Mouse (Mus musculus): ENCODE measurements around the gene Abhd11.

GRCm38 (mm10) chr5:135039541-135039940 is 30.6 kb downstream of the Abhd11 start:
- TF ChIP-seq CTCF (IDR thresholded peaks at IDR 0.05; ENCODE audit: insufficient read depth, low read depth, low read length), result no peak
- TF ChIP-seq POLR2A (IDR thresholded peaks at IDR 0.05; ENCODE audit: insufficient read depth, low read depth, low read length), result no peak

All from olfactory bulb, adult 2 months (tissue).